Mouse (Mus musculus): ENCODE data around the gene Stkld1.

GRCm38 (mm10) chr2:26943253-26943652 lies 9.4 kb downstream of the Stkld1 start:
- TF ChIP-seq EP300 (IDR thresholded peaks at IDR 0.05; ENCODE audit: low read depth) (no peak), CTCF (IDR thresholded peaks at IDR 0.05; ENCODE audit: low read depth) (no peak)
